Comparison of ENCODE assay signal across 11 mouse cellular contexts in the genomic region with DNA sequence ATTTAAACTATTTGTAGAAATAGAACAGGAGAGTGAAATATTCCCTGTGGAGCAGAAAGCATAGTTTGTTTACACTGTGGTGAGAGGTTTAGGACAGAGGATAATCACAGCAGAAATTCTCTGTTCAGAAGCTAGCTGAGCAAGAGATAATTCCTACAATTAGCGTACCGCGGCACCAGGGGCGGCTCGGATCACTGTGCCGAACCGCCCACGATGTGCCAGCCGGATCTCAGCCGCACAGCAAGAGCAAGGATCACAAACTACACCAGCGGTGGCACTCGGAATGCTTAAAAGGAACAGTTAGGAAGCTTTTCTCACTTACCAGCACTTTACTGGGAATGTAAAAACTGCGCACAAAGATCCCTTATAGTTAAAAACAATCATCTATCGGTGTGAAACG. TPM values are rescaled to one million over a fixed set of nuclear protein-coding genes. Genes with fewer than 3 reads are reported as not detected.
DNase-seq lines count a peak whose midpoint lies in the region; ATAC-seq and TF ChIP-seq lines count a peak whose summit lies in the region.
"Had no signal": no experiment of that assay in that cellular context is flagged by ENCODE, and none has a peak within 500 bp of the region (broad histone marks: within the 10 kb centered on the region; RNA-seq: fewer than 3 reads in every experiment).

No protein-coding gene starts in this region.

- H3K4me1 ChIP-seq in heart, embryonic 12.5 days (replicated peaks), result no peaks in the 10 kb centered on the region
- H3K4me1 ChIP-seq in heart, adult 2 months (ENCODE audit: control insufficient read depth, insufficient read depth, low read length), result no peaks in the 10 kb centered on the region
- peaks cover 4% of the 10 kb centered on the region; the same call in 1 of the 2 replicates for H3K4me1 ChIP-seq in midbrain, embryonic 15.5 days
- H3K4me1 ChIP-seq in midbrain, postnatal 0 days (ENCODE audit: insufficient read depth, low read length), result no peaks in the 10 kb centered on the region
- peaks cover 6% of the 10 kb centered on the region; the same call in 1 of the 2 replicates for H3K4me1 ChIP-seq in olfactory bulb, adult 2 months (ENCODE audit: control insufficient read depth, insufficient read depth, low read length)
- no peaks in the 10 kb centered on the region for H3K4me1 ChIP-seq in hindbrain, embryonic 10.5 days (replicated peaks)
- H3K4me1 ChIP-seq: midbrain, embryonic 12.5 days had no signal

- 41% methylated on average over 15 of the region's 15 CpGs for WGBS in heart, embryonic 12.5 days
- WGBS in heart, adult 2 months, result 55% methylated on average over 15 of the region's 15 CpGs
- 46% methylated on average over 15 of the region's 15 CpGs for WGBS in midbrain, embryonic 15.5 days
- 41% methylated on average over 15 of the region's 15 CpGs for WGBS in midbrain, postnatal 0 days
- WGBS in olfactory bulb, adult 2 months, result 11% methylated on average over 15 of the region's 15 CpGs
- 53% methylated on average over 15 of the region's 15 CpGs for WGBS in hindbrain, embryonic 10.5 days

- H3K4me3 ChIP-seq in heart, embryonic 12.5 days, result no peak overlapping the region
- H3K4me3 ChIP-seq in heart, adult 2 months, result no peak overlapping the region
- no peak overlapping the region for H3K4me3 ChIP-seq in midbrain, embryonic 15.5 days
- no peak overlapping the region for H3K4me3 ChIP-seq in midbrain, postnatal 0 days (ENCODE audit: low read depth, low read length)
- H3K4me3 ChIP-seq in olfactory bulb, adult 2 months (ENCODE audit: insufficient read depth, low read depth, low read length), result no peak overlapping the region
- no peak overlapping the region for H3K4me3 ChIP-seq in hindbrain, embryonic 10.5 days
- H3K4me3 ChIP-seq: midbrain, embryonic 12.5 days had no signal

- no peaks in the 10 kb centered on the region for H3K27me3 ChIP-seq in heart, embryonic 12.5 days (replicated peaks)
- H3K27me3 ChIP-seq in heart, adult 2 months (ENCODE audit: control insufficient read depth, insufficient read depth, low read length), result no peaks in the 10 kb centered on the region
- H3K27me3 ChIP-seq in midbrain, embryonic 15.5 days (replicated peaks), result no peaks in the 10 kb centered on the region
- H3K27me3 ChIP-seq in midbrain, postnatal 0 days (ENCODE audit: insufficient read depth, low read length), result no peaks in the 10 kb centered on the region
- no peaks in the 10 kb centered on the region; the same call in 1 of the 2 replicates for H3K27me3 ChIP-seq in hindbrain, embryonic 10.5 days (ENCODE audit: insufficient read depth, poor library complexity, severe bottlenecking)
- H3K27me3 ChIP-seq: midbrain, embryonic 12.5 days had no signal

- ATAC-seq in heart, embryonic 12.5 days (ENCODE audit: insufficient number of reproducible peaks, low FRiP score), result no peak
- ATAC-seq in midbrain, embryonic 15.5 days (replicated peaks), result no peak
- no peak for ATAC-seq in midbrain, postnatal 0 days (ENCODE audit: low FRiP score)
- peak; percentile 13 for ATAC-seq in inflammation-experienced regulatory T-cells, adult 6 months

- intact Hi-C loops in heart, adult 2 months (cut with DNase I), result no loop called here

- no peak overlapping the region for H3K27ac ChIP-seq in heart, embryonic 12.5 days (ENCODE audit: poor library complexity, severe bottlenecking)
- no peak overlapping the region for H3K27ac ChIP-seq in heart, adult 2 months
- H3K27ac ChIP-seq in midbrain, embryonic 15.5 days, result no peak overlapping the region
- no peak overlapping the region for H3K27ac ChIP-seq in midbrain, postnatal 0 days (ENCODE audit: low read depth, low read length)
- peak overlapping the region; percentile 67 for H3K27ac ChIP-seq in olfactory bulb, adult 2 months (ENCODE audit: insufficient read depth, low read depth, low read length)
- H3K27ac ChIP-seq in hindbrain, embryonic 10.5 days, result no peak overlapping the region
- H3K27ac ChIP-seq: liver, embryonic 14.5 days; midbrain, embryonic 12.5 days had no signal

- TF ChIP-seq POLR2A in heart, adult 2 months (IDR thresholded peaks at IDR 0.05; ENCODE audit: insufficient read depth, low read depth, low read length), result no peak
- no peak for TF ChIP-seq POLR2A in olfactory bulb, adult 2 months (IDR thresholded peaks at IDR 0.05; ENCODE audit: insufficient read depth, low read depth, low read length)

- H3K9ac ChIP-seq in heart, embryonic 12.5 days, result no peak overlapping the region; the same call in 1 of the 2 replicates
- no peak overlapping the region for H3K9ac ChIP-seq in heart, adult 2 months (ENCODE audit: low read depth, low read length)
- H3K9ac ChIP-seq in midbrain, embryonic 15.5 days, result no peak overlapping the region
- no peak overlapping the region for H3K9ac ChIP-seq in midbrain, postnatal 0 days (replicated peaks; ENCODE audit: low read length, poor library complexity, severe bottlenecking)
- H3K9ac ChIP-seq: liver, embryonic 14.5 days; midbrain, embryonic 12.5 days had no signal

- DNase-seq in heart, adult 2 months, result no peak
- DNase-seq in midbrain, postnatal 0 days (ENCODE audit: low spot score), result no peak
- DNase-seq in cerebellum, adult 9-10 months, result no peak
- DNase-seq in hindbrain, embryonic 10.5 days (ENCODE audit: low spot score), result no peak
- DNase-seq: kidney, adult 11 months had no signal

- H3K9me3 ChIP-seq in heart, embryonic 12.5 days (replicated peaks), result no peaks in the 10 kb centered on the region
- no peaks in the 10 kb centered on the region for H3K9me3 ChIP-seq in midbrain, embryonic 15.5 days
- H3K9me3 ChIP-seq in midbrain, postnatal 0 days (ENCODE audit: low read length), result no peaks in the 10 kb centered on the region
- H3K9me3 ChIP-seq in hindbrain, embryonic 10.5 days, result no peaks in the 10 kb centered on the region
- H3K9me3 ChIP-seq: midbrain, embryonic 12.5 days had no signal

- H3K36me3 ChIP-seq in heart, embryonic 12.5 days, result no peaks in the 10 kb centered on the region
- H3K36me3 ChIP-seq in heart, adult 2 months (ENCODE audit: control insufficient read depth, insufficient read depth, low read length), result no peaks in the 10 kb centered on the region
- no peaks in the 10 kb centered on the region for H3K36me3 ChIP-seq in midbrain, embryonic 15.5 days (replicated peaks)
- H3K36me3 ChIP-seq in midbrain, postnatal 0 days (ENCODE audit: insufficient read depth, low read length), result no peaks in the 10 kb centered on the region
- H3K36me3 ChIP-seq in hindbrain, embryonic 10.5 days, result no peaks in the 10 kb centered on the region
- H3K36me3 ChIP-seq: midbrain, embryonic 12.5 days had no signal

- no peak for TF ChIP-seq EP300 in heart, adult 2 months (IDR thresholded peaks at IDR 0.05; ENCODE audit: insufficient read depth, low read depth, low read length)

- no peaks in the 10 kb centered on the region for H3K79me2 ChIP-seq in heart, adult 2 months (replicated peaks; ENCODE audit: control insufficient read depth, insufficient read depth, low read length)

- H3K4me2 ChIP-seq in heart, embryonic 12.5 days, result peak overlapping the region; percentile 45
- H3K4me2 ChIP-seq in midbrain, embryonic 15.5 days, result peak overlapping the region; percentile 22
- no peak overlapping the region for H3K4me2 ChIP-seq in midbrain, postnatal 0 days (ENCODE audit: low read depth, low read length, poor library complexity, severe bottlenecking)
- H3K4me2 ChIP-seq: midbrain, embryonic 12.5 days had no signal

- no peak for TF ChIP-seq CTCF in heart, adult 2 months (IDR thresholded peaks at IDR 0.05)
- TF ChIP-seq CTCF in midbrain, postnatal 0 days (IDR thresholded peaks at IDR 0.05), result no peak
- TF ChIP-seq CTCF in olfactory bulb, adult 2 months (IDR thresholded peaks at IDR 0.05; ENCODE audit: insufficient read depth, low read depth, low read length), result no peak

RNA-seq across cellular contexts. Expression of a gene that starts 28.5 kb away (rescaled TPM):
- 2.4 and 2.9 TPM in 2 replicates for polyA plus RNA-seq in heart, embryonic 12.5 days (2016; fragmentation: Nextera tagmentation; extraction: Ambion mirVana)
- total RNA-seq in heart, adult 2 months (2021), result 10 to 100 TPM; 22.5 to 24.3 TPM
- polyA plus RNA-seq in heart, adult 2 months (2012; rRNA removed), result 9.7 and 14.5 TPM in 2 replicates
- polyA plus RNA-seq in midbrain, embryonic 15.5 days (2015; fragmentation: Nextera tagmentation; extraction: Ambion mirVana), result 3.7 and 5.1 TPM in 2 replicates
- total RNA-seq in midbrain, postnatal 0 days (2014; rRNA removed), result 24.3 and 28.0 TPM in 2 replicates
- polyA plus RNA-seq in midbrain, postnatal 0 days (2015; fragmentation: Nextera tagmentation; extraction: Ambion mirVana), result 3.0 and 3.1 TPM in 2 replicates
- 10 to 100 TPM; 11.6 to 16.3 (median 12.3) TPM for polyA plus RNA-seq in inflammation-experienced regulatory T-cells, adult 6 months (2017; shearing (Covaris generic))
- not detected in 2 replicates for polyA plus RNA-seq in olfactory bulb, adult 2 months (2012; ENCODE audit: insufficient read depth, insufficient read length, low replicate concordance, missing spikeins)
- 4.0 and 4.5 TPM in 2 replicates for polyA plus RNA-seq in hindbrain, embryonic 10.5 days (2016; fragmentation: Nextera tagmentation; extraction: Ambion mirVana)

RNA-seq across cellular contexts. Expression of a gene that starts 53.5 kb away (rescaled TPM):
- polyA plus RNA-seq in heart, embryonic 12.5 days (2016; fragmentation: Nextera tagmentation; extraction: Ambion mirVana), result 808 and 835 TPM in 2 replicates
- 100 to 1,000 TPM; 482 to 538 TPM for total RNA-seq in heart, adult 2 months (2021)
- 186 and 373 TPM in 2 replicates for polyA plus RNA-seq in heart, adult 2 months (2012; rRNA removed)
- 475 and 483 TPM in 2 replicates for polyA plus RNA-seq in midbrain, embryonic 15.5 days (2015; fragmentation: Nextera tagmentation; extraction: Ambion mirVana)
- 418 and 476 TPM in 2 replicates for total RNA-seq in midbrain, postnatal 0 days (2014; rRNA removed)
- 512 and 566 TPM in 2 replicates for polyA plus RNA-seq in midbrain, postnatal 0 days (2015; fragmentation: Nextera tagmentation; extraction: Ambion mirVana)
- 1,000 to 10,000 TPM; 2,732 to 4,785 (median 2,853) TPM for polyA plus RNA-seq in inflammation-experienced regulatory T-cells, adult 6 months (2017; shearing (Covaris generic))
- 790 and 1,303 TPM in 2 replicates for polyA plus RNA-seq in olfactory bulb, adult 2 months (2012; ENCODE audit: insufficient read depth, insufficient read length, low replicate concordance, missing spikeins)
- polyA plus RNA-seq in hindbrain, embryonic 10.5 days (2016; fragmentation: Nextera tagmentation; extraction: Ambion mirVana), result 978 and 1,090 TPM in 2 replicates
